Mouse (Mus musculus) T-helper 1 cell (primary cell): ENCODE data around the gene Sbno1.

Experiments
- in situ Hi-C: fragments of 300-600 bp; cut with MboI, MseI; formaldehyde crosslinking; loops from one replicate; pipeline ENCODE4 v1.15.1; 2025; ENCODE audit warnings: high pct_unique_total_duplicates

Gene Sbno1

GRCm38 (mm10) chr5:124444208-124444607 lies 18.4 kb upstream of the Sbno1 start:
- in situ Hi-C loops, result no loop called here

GRCm38 (mm10) chr5:124442628-124443027 lies 16.8 kb upstream of the Sbno1 start:
- in situ Hi-C loops, result no loop called here

GRCm38 (mm10) chr5:124440094-124440701 lies 14.4 kb upstream of the Sbno1 start:
- in situ Hi-C loops, result no loop called here

- in situ Hi-C loops, result loop anchor here (5.0 kb wide), 2 partner anchors 33 to 93 kb away; partner anchors contain the start of gene Rilpl1
Observed at GRCm38 (mm10) chr5:124439447-124440093, 13.8 kb upstream of the Sbno1 start, which contains the start of gene Kmt5a. TSS of gene Kmt5a (plus strand) at chr5:124439930.

- in situ Hi-C loops, result loop anchor here (5.0 kb wide), 2 partner anchors 34 to 94 kb away; partner anchors contain the start of gene Rilpl1
Observed at GRCm38 (mm10) chr5:124438746-124439145, 12.9 kb upstream of the Sbno1 start.

GRCm38 (mm10) chr5:124438229-124438628 lies 12.4 kb upstream of the Sbno1 start:
- in situ Hi-C loops, result loop anchor here (5.0 kb wide), 2 partner anchors 34 to 94 kb away; partner anchors contain the start of gene Rilpl1

GRCm38 (mm10) chr5:124433048-124433447 lies 7.2 kb upstream of the Sbno1 start:
- in situ Hi-C loops, result no loop called here

GRCm38 (mm10) chr5:124432398-124433012 lies 6.7 kb upstream of the Sbno1 start:
- in situ Hi-C loops, result no loop called here

GRCm38 (mm10) chr5:124426475-124427071 lies 772 bp upstream of the Sbno1 start:
- in situ Hi-C loops, result no loop called here

GRCm38 (mm10) chr5:124424723-124425411 lies 934 bp downstream of the Sbno1 start:
- in situ Hi-C loops, result no loop called here

GRCm38 (mm10) chr5:124424200-124424722 lies 1.5 kb downstream of the Sbno1 start:
- in situ Hi-C loops, result no loop called here

- in situ Hi-C loops, result no loop called here
Observed at GRCm38 (mm10) chr5:124421786-124422185, 4.0 kb downstream of the Sbno1 start.

- in situ Hi-C loops, result no loop called here
Observed at GRCm38 (mm10) chr5:124418903-124419302, 6.9 kb downstream of the Sbno1 start.

GRCm38 (mm10) chr5:124412163-124412562 lies 13.6 kb downstream of the Sbno1 start:
- in situ Hi-C loops, result no loop called here

- in situ Hi-C loops, result no loop called here
Observed at GRCm38 (mm10) chr5:124410808-124411207, 15.0 kb downstream of the Sbno1 start.

- in situ Hi-C loops, result no loop called here
Observed at GRCm38 (mm10) chr5:124393726-124394125, 32.1 kb downstream of the Sbno1 start.

- in situ Hi-C loops, result no loop called here
Observed at GRCm38 (mm10) chr5:124392412-124392811, 33.4 kb downstream of the Sbno1 start.

GRCm38 (mm10) chr5:124387932-124388331 lies 37.9 kb downstream of the Sbno1 start:
- in situ Hi-C loops, result loop anchor here (5.0 to 10.0 kb wide), 3 partner anchors 69 to 647 kb away; no protein-coding TSS in a partner anchor

- in situ Hi-C loops, result loop anchor here (10.0 kb wide), 2 partner anchors 605 to 655 kb away; no protein-coding TSS in a partner anchor
Observed at GRCm38 (mm10) chr5:124380121-124380520, 45.7 kb downstream of the Sbno1 start.

GRCm38 (mm10) chr5:124377149-124377548 lies 48.7 kb downstream of the Sbno1 start:
- in situ Hi-C loops, result no loop called here

GRCm38 (mm10) chr5:124376401-124376800 lies 49.4 kb downstream of the Sbno1 start:
- in situ Hi-C loops, result no loop called here
